Mouse (Mus musculus) spleen, adult 2 months (tissue): ENCODE measurements at regions not wholly inside any gene's neighbourhood (a gene's known extent, or its start where the extent isn't known, plus 50 kb on each side); places are given as distances from the start of the nearest gene placed in this dataset.

Experiments used
- CTCF ChIP-seq: fragments of 200-500 bp; IDR thresholded peaks from 2 replicates; pipeline ENCODE4 v1.5.1; 2011; ENCODE audit warnings: mild to moderate bottlenecking, inconsistent platforms; ENCODE audit not compliant: insufficient read depth, insufficient read length, insufficient replicate concordance; ENCODE audit errors: extremely low read depth
- POLR2A ChIP-seq: fragments of 200-500 bp; IDR thresholded peaks from 2 replicates; pipeline ENCODE4 v1.6.1; 2011; ENCODE audit warnings: low read depth, low read length, inconsistent platforms

DNA sequence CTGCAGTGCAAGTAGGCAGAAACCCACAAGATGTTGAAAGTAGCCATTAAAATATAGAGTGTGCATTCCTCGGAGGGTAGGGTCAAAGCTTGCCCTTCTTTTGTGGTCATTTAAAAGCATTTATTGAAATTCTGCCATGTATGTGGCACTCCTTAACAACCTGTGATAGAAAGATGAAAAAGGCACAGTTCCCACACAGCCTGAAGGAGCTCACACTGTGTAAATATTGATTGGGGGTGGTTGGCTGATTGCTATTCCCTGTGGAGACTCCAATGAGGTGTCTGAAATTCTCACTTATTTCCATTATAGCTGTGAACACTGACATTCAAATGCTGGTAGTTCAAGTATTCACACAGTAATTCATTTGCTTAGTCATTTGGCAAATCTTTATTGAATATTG is 157.0 kb upstream of the Chl1 start:
- TF ChIP-seq POLR2A = no peak
- TF ChIP-seq CTCF = no peak
